Mouse (Mus musculus): ENCODE measurements around the gene Thap7.
"Not testable (repeated sequence)": the region's sequence is repeated elsewhere in the genome, so short reads cannot be mapped to it uniquely, and the experiment has no call there.

Thap7 gene

DNA sequence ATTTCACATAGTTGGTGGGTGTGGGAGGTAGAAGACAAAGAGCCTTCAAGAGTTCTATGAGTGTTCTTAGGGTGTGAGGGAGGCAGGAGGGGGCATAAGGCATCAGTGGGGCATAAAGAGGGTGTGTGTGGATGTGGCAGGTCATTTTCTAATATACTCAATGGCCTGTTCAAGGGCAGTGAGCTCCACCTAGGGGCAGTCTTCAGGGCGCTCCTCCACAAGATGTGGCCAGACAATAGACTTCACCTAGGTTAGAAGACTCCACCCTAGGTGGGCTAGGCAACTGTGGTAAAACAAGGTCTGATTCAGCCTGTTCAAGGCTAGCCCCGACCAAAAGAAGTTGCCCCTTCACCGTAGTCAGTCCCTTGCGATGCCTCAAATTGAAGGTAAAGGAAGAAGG is 1.3 kb upstream of the Thap7 start:
- no peak for DNase-seq (ENCODE audit: low spot score in 2 of 2)

DNA sequence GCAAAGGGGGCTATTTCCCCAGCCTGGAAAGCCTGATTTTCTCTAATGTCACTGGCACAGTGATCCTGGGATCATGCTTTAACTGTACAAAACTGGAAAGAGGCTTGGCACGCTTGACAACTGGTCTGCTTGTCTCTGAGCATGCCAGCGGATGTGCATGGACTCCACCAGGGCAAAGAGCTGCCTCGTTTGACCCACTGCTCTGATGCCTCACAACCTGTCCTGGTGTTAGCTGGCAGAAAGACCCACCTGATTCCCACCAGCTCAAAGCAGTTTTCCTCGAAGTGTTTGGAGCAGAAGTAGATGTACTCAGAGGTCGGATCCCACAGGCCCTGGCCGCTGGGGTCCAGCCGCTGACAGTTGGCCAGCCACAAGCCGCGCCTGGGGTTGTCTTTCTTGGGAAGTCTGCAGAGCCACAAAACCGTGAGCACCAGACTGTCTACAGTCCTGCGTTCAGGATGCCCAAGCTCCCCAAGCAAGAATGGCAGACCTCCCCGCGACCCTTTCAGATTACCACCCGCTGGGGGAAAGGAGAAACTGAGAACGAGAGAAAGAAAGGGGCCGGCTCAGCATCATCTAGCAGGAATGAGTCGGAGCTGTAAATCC is 852 bp downstream of the Thap7 start:
- no peak for DNase-seq (ENCODE audit: low spot score in 2 of 2)

DNA sequence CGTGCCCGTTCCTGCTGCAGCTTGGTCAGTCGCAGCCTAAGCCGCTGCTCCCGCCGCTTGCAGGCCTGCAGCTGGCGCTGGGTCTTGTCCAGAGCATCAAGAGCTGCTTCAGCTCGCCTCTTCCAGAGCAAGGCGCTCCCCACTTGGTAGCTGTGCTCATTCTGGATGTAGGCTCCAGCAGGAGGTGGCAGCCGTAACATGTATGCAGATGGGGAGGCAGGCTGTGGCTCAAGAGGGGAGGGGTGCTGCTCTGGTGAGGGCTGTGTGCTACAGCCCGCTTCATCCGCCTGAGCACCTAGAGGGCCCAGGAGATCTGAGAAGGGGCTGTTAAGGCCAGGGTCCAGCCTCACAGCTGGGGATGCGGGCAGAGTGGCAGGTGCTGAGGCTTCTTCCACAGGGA is 2.7 kb downstream of the Thap7 start:
- no peak for DNase-seq (ENCODE audit: low spot score in 2 of 2)

DNA sequence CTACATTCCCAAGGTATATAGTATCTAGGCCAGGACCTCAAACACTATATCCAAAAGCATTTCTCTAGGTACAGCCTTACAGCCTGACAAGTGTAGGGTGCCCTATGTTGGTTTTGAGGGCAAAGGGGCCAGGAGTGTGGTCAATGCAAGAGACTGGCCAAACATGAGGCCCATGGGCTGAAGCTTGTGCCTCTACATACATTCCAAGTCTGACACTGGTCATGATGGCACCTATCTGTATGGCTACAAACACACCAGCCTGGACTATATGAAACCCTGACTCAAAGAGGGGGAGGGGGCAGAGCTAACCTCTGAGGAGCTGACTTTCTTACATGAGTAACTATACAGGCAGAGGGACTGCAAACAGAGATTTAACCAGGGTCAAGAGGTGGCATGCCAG is 3.3 kb downstream of the Thap7 start:
- DNase-seq (ENCODE audit: low spot score in 2 of 2), result no peak

DNA sequence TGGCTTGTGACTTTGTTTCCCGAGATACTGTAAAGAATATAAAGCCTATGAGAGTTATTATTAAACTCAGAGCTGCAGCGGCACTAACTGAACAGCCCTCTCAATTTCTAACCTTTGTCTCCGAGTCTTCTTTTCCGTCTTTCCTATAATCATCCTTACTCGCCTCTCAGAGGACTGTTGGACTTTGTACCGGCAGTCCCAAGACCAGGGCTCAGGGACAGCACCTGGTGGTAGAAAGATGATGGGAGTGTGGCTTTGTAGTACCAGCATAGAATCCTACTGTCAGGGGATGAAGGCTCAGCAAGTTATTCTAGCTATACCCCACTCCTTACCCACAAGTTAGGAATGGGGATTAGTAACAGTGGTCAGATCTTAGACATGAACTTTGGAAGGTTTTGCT is 4.7 kb downstream of the Thap7 start:
- DNase-seq (ENCODE audit: low spot score in 2 of 2), result no peak

DNA sequence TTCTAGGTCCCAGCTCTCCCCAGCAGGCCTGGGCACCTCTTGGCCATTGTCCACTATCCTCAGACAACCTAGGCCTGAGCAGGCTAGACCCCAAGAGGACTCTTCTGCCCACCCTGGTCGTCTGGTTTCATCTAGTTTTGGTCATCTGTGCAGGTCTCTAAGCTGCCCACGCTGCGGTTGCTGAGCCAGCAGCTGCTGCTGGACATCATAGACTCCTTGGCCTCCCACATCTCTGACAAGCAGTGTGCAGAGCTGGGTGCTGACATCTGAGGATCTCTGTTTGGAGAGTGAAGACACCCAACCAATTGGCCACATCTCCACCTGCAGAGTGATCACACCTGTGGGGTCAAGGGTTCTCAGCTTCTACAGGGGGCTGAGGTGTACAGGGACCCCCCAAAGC is 5.4 kb downstream of the Thap7 start:
- no peak for DNase-seq (ENCODE audit: low spot score in 2 of 2)

DNA sequence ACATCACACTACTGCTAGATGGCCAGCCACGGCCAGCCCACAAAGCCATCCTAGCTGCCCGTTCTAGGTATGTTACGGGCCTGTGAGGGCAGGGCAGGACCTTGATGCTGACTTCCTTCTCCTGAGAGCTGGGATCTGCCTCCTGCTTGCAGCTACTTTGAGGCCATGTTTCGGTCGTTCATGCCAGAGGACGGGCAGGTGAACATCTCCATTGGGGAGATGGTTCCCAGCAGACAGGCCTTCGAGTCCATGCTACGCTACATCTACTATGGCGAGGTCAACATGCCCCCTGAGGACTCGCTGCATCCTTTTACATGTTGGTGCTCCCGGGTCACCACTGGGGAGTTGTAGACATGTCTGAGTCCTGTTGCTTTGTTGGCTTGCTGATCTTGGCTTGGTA is 6.8 kb downstream of the Thap7 start:
- no peak for DNase-seq (ENCODE audit: low spot score in 2 of 2)

DNA sequence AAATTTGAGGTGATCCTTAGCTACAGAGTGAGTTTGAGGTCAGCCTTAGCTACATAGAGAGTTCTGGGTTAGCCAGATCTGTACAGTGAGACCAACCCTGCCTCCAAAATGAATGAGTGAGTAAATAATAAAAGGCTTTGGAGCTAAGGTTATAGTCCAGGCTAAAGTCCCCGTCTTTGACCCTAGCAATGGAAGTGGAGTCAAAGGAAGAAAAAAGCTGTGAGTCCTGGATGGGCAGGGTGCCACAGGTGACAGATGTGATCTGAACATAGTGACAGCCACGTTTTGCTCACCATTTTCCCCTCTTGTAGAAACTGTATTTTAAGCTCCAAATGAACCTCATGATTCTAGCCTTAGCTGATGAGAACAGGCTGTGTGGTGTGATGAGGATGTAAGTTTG is 12.0 kb downstream of the Thap7 start:
- no peak for DNase-seq (ENCODE audit: low spot score in 2 of 2)

DNA sequence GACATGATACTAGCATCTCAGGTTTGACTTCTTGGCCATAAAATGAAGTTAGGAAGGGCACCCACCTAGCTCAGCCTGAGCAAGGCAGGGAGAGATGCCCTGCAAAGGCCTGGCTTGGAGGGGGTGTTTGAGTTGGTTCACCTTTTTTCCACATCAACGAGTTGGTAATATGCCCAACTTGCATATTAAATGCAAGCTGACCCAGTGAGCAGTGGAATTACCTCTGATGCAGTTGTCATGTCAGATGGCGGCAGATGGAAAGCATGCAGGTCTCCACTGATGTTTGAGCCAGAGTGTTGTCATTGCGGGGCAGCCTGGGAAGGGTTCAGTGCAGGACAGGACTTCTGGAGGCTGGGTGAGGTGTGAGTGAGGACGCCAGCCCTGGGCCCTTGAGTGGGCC is 19.5 kb downstream of the Thap7 start:
- no peak for DNase-seq (ENCODE audit: low spot score in 2 of 2)

DNA sequence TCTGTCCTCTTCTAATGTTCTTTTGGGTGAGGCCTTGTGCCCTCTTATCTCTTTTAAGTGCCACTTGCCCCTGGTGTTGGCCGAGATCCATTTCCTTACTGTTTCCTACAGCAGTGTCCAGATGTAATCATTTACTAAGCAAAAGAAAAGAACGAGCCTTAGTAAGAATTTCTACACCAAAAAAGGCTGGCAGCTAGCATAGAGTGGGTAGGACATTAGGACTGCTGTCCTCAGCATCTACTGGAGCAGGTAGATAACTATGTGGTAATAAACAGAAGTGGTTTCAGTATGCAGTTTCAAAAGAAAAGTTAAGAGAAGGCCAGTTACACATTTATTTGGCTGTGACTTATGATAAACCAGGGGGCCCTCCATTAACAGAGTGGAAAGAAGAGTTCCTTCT is 20.2 kb downstream of the Thap7 start:
- no peak for DNase-seq (ENCODE audit: low spot score in 2 of 2)

DNA sequence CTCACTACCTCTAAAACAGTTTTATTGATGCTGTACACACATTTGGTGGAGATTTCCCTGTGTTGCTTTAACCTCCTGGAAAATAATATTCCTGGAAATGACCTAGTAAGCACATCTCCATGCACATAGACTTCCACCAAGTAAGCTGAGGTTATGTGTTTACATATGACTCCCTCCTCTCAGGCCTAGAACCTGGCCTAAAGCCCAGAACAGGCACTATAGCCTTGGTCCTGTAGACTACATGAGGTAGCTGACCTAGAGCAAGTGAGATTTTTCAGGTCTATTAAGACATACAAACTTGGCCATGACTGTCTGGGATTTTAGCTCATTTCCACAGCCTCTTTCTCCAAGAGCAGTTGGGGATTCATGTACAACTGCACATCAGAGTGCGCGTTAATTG is 20.8 kb downstream of the Thap7 start:
- DNase-seq (ENCODE audit: low spot score in 2 of 2), result no peak

DNA sequence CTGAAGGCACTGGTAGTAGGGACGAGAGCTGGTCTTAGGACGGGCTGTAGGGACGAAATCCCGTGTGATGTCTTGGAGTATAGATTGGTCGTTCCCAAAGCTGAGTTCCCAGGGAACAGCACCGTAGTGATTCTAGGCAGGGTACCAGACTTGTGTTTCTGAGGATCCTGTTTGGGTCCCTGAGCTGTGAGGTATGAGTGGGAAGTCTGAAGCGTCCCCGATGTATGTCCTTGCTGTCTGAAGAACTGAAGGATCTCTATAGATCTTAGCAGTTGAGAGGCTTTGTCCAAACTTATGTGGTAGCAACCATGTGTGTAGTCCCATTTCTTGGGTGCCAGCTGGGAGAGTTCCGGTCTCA is 21.7 kb downstream of the Thap7 start:
- DNase-seq (ENCODE audit: low spot score in 2 of 2), result no peak

DNA sequence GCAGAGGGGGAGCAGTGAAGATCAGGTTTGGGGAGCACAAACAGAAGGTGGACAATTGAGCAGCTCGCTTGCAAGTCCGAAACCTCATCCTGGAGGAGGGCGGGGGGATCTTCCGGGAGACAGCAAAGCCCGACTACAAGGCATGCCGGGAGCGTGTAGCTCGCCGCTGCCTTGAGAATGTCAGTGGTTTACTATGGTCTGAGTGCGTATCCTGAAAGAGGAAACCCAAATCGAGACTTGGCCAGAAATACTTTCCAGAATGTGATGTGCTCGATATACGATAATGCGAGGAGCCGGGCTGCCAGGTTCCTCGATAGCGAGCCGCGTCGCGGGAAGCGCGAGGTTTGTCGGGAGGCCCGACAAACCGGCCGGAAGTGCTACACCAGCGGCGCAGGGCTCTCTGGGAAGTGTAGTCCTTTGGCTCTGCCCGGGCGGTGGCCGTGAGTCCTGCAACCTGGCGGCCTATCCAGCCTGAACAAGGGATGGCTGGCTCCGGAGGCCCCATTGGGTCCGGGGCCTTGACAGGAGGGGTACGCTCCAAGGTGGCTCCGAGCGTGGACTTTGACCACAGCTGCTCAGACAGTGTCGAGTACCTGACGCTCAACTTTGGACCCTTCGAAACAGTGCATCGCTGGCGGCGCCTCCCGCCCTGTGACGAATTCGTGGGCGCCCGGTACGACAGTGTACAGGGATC is 22.2 kb downstream of the Thap7 start, which contains the start of gene Lztr1:
Gene Lztr1 (plus strand): TSS at position 143 of the 694 bp plus-strand sequence.
- peak; percentile 79 to 87 for DNase-seq (ENCODE audit: low spot score in 2 of 2)

DNA sequence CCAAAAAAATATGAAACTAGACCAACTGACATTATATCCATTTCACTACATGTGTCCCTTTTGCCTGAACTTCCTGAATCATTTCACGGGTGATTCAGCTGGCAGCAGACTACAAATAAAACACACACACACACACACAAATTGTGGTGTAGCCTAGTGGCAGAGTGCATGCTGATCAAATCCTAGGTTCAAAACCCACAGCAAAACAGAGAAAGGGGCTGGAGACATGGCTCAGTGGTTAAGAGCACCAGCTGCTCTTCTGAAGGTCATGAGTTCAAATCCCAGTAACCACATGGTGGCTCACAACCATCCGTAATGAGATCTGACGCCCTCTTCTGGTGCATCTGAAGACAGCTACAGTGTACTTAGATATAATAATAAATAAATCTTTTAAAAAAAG is 22.9 kb downstream of the Thap7 start:
- not testable (repeated sequence) for DNase-seq (ENCODE audit: low spot score in 2 of 2)

DNA sequence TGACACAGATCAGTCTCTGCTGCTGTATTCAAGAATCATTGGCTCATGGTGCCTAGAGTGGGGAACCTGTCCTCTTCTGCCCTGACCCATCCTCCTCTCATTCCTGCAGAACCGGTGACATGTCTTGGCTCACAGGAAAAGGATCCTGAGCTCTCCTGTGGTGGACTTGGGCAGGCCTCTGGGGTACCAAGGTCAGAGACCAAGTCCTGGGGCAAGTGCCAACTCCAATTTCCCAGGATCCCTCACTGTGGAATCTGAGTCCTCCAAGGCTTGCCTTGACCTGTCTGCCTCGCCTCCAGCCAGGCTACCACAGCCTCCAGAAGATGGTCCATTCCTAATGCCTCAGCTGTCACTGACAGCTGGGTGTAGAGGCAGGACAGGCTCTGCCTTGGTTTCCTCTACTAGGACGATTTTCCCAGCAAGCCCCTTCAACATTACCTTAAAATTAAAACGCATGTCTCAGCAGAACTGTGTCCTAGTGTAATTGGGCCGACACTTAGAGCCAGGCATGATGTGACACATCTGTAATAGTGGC is 23.9 kb downstream of the Thap7 start:
- DNase-seq (ENCODE audit: low spot score in 2 of 2), result no peak

DNA sequence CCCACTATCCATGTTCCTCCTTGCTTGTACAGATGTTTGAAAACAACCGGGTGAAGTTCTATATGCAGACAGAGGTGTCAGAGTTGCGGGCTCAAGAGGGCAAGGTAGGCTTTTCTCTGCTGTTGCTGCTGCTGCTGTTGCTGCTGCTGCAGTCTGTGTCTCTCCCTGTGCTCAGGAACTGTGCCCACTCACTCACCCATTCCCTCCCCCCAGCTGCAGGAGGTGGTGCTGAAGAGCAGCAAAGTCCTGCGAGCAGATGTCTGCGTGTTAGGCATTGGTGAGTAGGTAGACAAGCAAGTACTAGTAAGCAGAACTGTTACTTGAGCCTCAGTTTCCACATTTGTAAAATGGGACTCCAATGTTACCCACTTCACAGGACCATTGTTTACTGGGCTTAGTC is 28.3 kb downstream of the Thap7 start:
- no peak for DNase-seq (ENCODE audit: low spot score in 2 of 2)

DNA sequence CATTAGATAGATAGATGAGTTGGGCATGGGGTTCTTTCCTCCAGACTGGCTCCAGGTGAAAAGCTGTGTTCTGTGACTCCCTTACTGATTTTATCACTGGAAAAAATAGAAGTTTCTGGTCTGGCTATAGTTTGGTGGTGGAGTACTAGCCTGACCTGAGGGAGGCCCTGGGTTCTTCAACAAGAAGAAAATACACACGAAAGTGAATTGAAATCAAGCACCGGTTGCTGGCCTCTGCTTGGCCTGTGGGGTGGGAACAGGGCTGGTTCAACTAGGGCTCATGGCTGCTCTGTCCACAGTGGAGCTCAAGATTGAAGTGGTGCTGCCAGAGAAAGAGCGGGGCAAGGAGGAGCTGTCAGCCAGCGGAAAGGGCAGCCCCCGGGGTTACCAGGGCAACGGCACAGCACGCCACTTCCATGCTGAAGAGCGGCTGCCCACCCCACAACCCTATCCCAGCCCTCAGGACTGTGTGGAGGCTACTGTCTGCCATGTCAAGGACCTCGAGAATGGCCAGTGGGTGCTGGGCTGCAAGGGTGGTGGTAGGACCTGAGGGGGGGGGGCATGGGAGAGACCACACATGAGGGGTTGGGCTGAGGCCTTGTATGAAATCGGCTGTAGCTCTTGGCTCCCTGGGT is 31.6 kb downstream of the Thap7 start:
- DNase-seq (ENCODE audit: low spot score in 2 of 2), result peak; percentile 39 to 46

DNA sequence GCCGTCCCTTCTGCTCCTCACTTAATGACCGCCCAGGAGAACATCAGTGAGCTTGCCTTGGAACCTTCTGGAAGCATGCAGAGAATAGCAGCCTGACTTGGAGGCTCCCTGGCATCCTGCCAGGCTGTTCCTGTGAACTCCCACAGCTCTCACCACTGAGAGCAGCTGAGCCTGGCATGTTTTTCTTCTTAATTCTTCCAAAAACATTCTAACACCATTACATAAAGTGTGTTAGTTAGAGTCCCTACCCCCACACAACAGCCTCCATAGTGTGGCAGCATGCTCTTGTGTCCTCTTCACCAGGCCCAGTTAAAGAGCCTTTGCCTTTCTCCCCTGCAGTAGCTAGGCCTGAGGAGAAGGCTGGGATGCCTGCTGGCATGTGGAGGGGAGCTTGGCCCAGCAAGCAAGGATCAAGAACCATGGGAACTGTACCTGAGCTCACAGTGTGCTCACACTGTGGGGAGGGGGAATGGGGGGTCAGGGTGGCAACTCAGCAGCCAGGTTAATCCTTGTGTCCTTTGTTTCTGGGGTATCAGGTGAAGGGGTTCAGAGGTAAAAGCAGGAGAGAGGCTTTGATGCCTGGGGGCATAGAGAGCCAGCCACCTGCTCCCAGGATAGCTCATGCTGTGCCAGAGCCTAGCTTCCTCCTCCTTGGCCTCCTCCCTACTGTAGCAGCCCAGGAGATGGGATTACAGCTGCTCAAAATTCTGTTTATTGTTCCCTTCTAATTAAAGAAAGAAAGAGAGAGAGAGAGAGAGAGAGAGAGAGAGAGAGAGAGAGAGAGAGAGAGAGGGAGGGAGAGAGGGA is 34.2 kb downstream of the Thap7 start:
- DNase-seq (ENCODE audit: low spot score in 2 of 2), result peak; percentile 78 to 84

DNA sequence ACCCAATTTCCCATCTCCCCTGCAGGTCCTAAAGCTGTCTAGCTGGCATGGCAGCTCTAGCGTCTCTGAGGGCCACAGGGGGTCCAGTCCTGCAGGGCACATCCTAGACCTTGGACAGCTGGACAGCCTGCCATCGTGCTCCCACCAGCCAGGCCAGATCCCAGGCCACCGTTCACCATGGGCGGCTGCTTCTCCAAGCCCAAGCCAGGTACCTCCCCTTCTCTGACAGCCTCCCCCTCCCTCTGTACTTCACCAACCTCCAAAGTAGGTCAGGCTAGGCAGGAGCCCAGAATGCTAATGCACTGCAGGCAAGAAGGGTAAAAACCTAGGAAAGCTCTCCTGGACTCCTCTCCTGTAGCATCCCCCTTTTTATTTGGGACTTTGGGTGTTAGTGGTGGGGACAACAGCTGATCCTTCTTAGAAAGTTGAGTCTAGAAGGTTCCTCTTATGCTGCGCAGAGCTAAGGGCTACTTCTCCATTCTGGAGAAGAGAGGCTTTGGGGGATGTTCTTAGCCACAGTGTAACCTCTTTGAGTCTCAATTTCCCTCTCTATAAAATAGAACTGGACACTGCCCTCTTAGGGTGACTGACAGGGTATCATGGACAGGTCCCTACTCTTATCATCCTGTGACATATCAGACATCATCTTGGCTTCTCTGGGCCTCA is 38.9 kb downstream of the Thap7 start:
- DNase-seq (ENCODE audit: low spot score in 2 of 2), result no peak

DNA sequence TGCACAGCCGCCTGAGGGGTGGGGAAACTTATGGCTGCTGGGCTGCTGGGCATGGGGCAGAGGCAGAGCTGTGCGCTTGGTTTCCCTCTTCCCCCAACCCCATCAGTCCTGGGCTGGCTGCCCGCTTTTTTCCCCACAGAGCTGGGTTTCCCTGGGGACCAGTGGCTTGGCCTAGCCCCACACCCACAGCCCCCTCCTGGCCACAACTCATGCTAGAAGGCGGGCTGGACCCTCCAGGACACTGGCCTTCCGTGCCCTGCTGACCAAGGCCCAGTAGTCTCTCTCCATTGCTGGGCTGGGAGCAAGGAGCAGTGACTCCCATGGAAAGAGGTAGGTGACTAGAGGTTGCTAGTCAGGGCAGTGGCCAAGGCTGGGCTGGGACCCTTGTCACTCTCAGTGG is 39.8 kb downstream of the Thap7 start:
- peak; percentile 40 to 45 for DNase-seq (ENCODE audit: low spot score in 2 of 2)

DNA sequence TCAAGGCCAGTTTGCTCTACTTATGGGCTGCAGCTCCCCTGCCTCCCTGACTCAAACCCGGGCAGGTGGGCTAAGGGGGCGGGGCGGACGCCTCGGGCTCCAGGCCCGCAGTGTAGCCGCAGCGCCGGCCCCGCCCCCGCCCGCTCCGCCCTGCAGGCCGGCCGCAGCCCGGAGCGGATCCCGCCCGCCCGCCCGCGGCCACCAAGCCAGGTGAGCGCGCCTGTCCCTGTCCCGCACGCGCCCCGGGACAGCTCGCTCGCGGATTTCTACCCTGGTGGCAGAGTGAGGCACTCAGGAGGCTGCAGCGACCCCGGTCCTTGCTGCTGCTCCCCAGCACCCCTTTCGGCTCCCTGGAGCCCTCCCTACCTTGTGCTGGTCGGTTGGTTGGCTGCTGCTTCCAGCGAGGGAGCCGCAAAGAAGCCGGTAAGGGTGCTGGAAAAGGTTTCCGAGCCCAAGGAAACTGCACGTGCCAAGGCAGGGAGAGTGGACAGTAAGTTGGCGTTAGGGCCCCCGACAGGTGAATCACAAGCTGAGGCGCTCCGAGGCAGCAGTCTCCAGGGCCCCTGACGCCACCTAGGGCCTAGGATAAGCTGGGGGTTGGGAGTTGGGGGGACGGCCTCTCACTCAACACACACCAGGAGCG is 41.3 kb downstream of the Thap7 start, which contains the start of gene Aifm3:
Gene Aifm3 (plus strand): TSS at position 143 of the 643 bp plus-strand sequence.
- no peak for DNase-seq (ENCODE audit: low spot score in 2 of 2)

All from frontal cortex, postnatal 10 days (tissue).